Mouse (Mus musculus): Measurements from ENCODE around the gene Tmeff1.

- TF ChIP-seq CTCF (IDR thresholded peaks at IDR 0.05; ENCODE audit: extremely low read depth, insufficient read depth, low read length) (peak; percentile 76), POLR2A (IDR thresholded peaks at IDR 0.05; ENCODE audit: extremely low read depth, insufficient read depth, low read length) (no peak)
Observed at GRCm38 (mm10) chr4:48680648-48681343, 95.8 kb downstream of the Tmeff1 start.

Measured in cortical plate, adult 2 months (tissue).